Mouse (Mus musculus) retina, postnatal 1 day (tissue): ENCODE results near the gene Mindy3.
"Not testable (repeated sequence)": the region's sequence is repeated elsewhere in the genome, so short reads cannot be mapped to it uniquely, and the experiment has no call there.

ENCODE experiments used
- DNase-seq: peaks from one replicate; pipeline ENCODE4 v3.0.0-alpha.2; 2012

The Mindy3 gene

GRCm38 (mm10) chr2:12419262-12419655, at the start of gene Mindy3:
Gene Mindy3 (minus strand): TSS chr2:12419470.
- DNase-seq, result peak; percentile 92

- DNase-seq, result peak; percentile 28
Measured at GRCm38 (mm10) chr2:12459732-12460131, 40.5 kb upstream of the Mindy3 start.

GRCm38 (mm10) chr2:12450108-12450507, 30.8 kb upstream of the Mindy3 start:
- DNase-seq, result no peak

- no peak for DNase-seq
Measured at GRCm38 (mm10) chr2:12440120-12440519, 20.9 kb upstream of the Mindy3 start.

GRCm38 (mm10) chr2:12439543-12439942, 20.3 kb upstream of the Mindy3 start:
- DNase-seq, result no peak

- peak; percentile 39 for DNase-seq
Measured at GRCm38 (mm10) chr2:12438181-12438580, 18.9 kb upstream of the Mindy3 start.

- DNase-seq, result no peak
Measured at GRCm38 (mm10) chr2:12432055-12432454, 12.8 kb upstream of the Mindy3 start.

- DNase-seq, result no peak
Measured at GRCm38 (mm10) chr2:12424374-12424773, 5.1 kb upstream of the Mindy3 start.

GRCm38 (mm10) chr2:12423426-12423825, 4.2 kb upstream of the Mindy3 start:
- not testable (repeated sequence) for DNase-seq

- DNase-seq, result peak; percentile 50
Measured at GRCm38 (mm10) chr2:12418534-12419261, 572 bp downstream of the Mindy3 start.

GRCm38 (mm10) chr2:12418121-12418520, 1.1 kb downstream of the Mindy3 start:
- DNase-seq, result peak; percentile 5

GRCm38 (mm10) chr2:12412309-12412708, 7.0 kb downstream of the Mindy3 start:
- DNase-seq, result no peak

- no peak for DNase-seq
Measured at GRCm38 (mm10) chr2:12411129-12411528, 8.1 kb downstream of the Mindy3 start.

GRCm38 (mm10) chr2:12406737-12407136, 12.5 kb downstream of the Mindy3 start:
- no peak for DNase-seq

- no peak for DNase-seq
Measured at GRCm38 (mm10) chr2:12402469-12402868, 16.8 kb downstream of the Mindy3 start.

- no peak for DNase-seq
Measured at GRCm38 (mm10) chr2:12401137-12401536, 18.1 kb downstream of the Mindy3 start.

- peak; percentile 63 for DNase-seq
Measured at GRCm38 (mm10) chr2:12389028-12389427, 30.2 kb downstream of the Mindy3 start.

- no peak for DNase-seq
Measured at GRCm38 (mm10) chr2:12388569-12388968, 30.7 kb downstream of the Mindy3 start.

- no peak for DNase-seq
Measured at GRCm38 (mm10) chr2:12384389-12384788, 34.9 kb downstream of the Mindy3 start.

- DNase-seq, result no peak
Measured at GRCm38 (mm10) chr2:12382650-12383049, 36.6 kb downstream of the Mindy3 start.

GRCm38 (mm10) chr2:12380233-12380632, 39.0 kb downstream of the Mindy3 start:
- DNase-seq, result no peak

GRCm38 (mm10) chr2:12378591-12378990, 40.7 kb downstream of the Mindy3 start:
- no peak for DNase-seq

- peak; percentile 28 for DNase-seq
Measured at GRCm38 (mm10) chr2:12377024-12377423, 42.2 kb downstream of the Mindy3 start.

- DNase-seq, result no peak
Measured at GRCm38 (mm10) chr2:12372883-12373282, 46.4 kb downstream of the Mindy3 start.

- no peak for DNase-seq
Measured at GRCm38 (mm10) chr2:12371401-12371800, 47.9 kb downstream of the Mindy3 start.
